ENCODE assay signal across 21 mouse cellular contexts in the genomic region with DNA sequence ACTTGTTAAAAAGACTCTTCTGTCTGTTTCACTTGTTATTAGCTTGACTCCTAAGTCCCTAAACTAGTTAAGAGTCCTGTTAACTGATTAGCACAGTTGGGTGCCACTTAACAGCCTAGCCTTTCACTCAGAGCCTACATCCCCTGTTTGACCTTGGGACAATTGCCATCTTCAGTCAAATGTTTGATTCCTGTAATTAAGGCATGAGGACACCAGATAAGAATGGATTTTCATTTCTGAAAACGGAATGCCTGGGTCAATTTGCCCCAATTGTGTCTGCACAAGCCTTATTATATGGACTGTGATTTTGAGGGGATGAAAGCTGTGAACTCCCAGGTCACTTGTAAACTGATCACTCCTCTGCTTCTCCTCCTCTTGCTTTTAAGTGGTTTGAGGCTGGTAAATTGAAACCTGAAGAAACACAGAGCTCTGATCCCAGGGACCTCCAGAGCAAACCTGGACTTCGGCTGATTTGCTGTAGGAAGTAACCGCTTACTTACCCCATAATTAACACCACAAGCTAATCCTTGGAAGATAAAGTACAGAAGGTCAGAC.
A peak's percentile ranks its signal among the peaks of the same experiment; 100 is the strongest.
DNase-seq lines count a peak whose midpoint lies in the region; ATAC-seq and TF ChIP-seq lines count a peak whose summit lies in the region.
"Had no signal": no experiment of that assay in that cellular context is flagged by ENCODE, and none has a peak within 500 bp of the region (broad histone marks: within the 10 kb centered on the region; RNA-seq: fewer than 3 reads in every experiment).

No protein-coding gene starts in this region.

- no peak overlapping the region for H3K27ac ChIP-seq in kidney, postnatal 0 days
- H3K27ac ChIP-seq in neural tube, embryonic 15.5 days (replicated peaks), result no peak overlapping the region
- H3K27ac ChIP-seq: forebrain, embryonic 13.5 days; heart, embryonic 13.5 days had no signal

- TF ChIP-seq CTCF in kidney, postnatal 0 days (IDR thresholded peaks at IDR 0.05; ENCODE audit: low read depth), result no peak

- DNase-seq in kidney, postnatal 0 days (ENCODE audit: low spot score), result peak; percentile 62
- no peak for DNase-seq in kidney, postnatal 36 days
- DNase-seq in R1 (ENCODE audit: low read depth, low spot score) (peak; percentile 2), liver (no peak)
- DNase-seq in embryo, embryonic 11 days, result peak; percentile 28
- peak; percentile 51 for DNase-seq in forelimb bud, embryonic 11.5 days (ENCODE audit: low read depth, low spot score)
- DNase-seq in natural killer cell, adult 2 months (ENCODE audit: low spot score in 2 of 2), result no peak
- DNase-seq: adrenal gland, adult 8-10 months; adrenal gland, postnatal 36 days; cerebellum, adult 9-10 months; cerebellum, postnatal 25 days; forebrain, postnatal 0 days; gastrocnemius, postnatal 36 days; heart, adult 11 months; heart, postnatal 36 days had no signal

- ATAC-seq in kidney, postnatal 0 days (replicated peaks; ENCODE audit: low FRiP score, low read depth), result no peak
- no peak for ATAC-seq in neural tube, embryonic 15.5 days (ENCODE audit: low FRiP score)
- ATAC-seq: forebrain, embryonic 13.5 days; forebrain, postnatal 0 days; hindbrain, embryonic 16.5 days; Patski had no signal

- H3K9me3 ChIP-seq in kidney, postnatal 0 days (replicated peaks; ENCODE audit: low read length), result no peaks in the 10 kb centered on the region
- no peaks in the 10 kb centered on the region for H3K9me3 ChIP-seq in neural tube, embryonic 15.5 days (replicated peaks)
- H3K9me3 ChIP-seq: forebrain, embryonic 13.5 days; heart, embryonic 13.5 days had no signal

- no peaks in the 10 kb centered on the region for H3K36me3 ChIP-seq in kidney, postnatal 0 days (ENCODE audit: insufficient read depth, low read length)
- H3K36me3 ChIP-seq in neural tube, embryonic 15.5 days, result no peaks in the 10 kb centered on the region
- H3K36me3 ChIP-seq: heart, embryonic 13.5 days had no signal

- H3K4me2 ChIP-seq in kidney, postnatal 0 days (ENCODE audit: low read length), result no peak overlapping the region
- no peak overlapping the region for H3K4me2 ChIP-seq in neural tube, embryonic 15.5 days
- H3K4me2 ChIP-seq: forebrain, embryonic 13.5 days; heart, embryonic 13.5 days had no signal

- H3K27me3 ChIP-seq in kidney, postnatal 0 days (ENCODE audit: insufficient read depth, low read length), result no peaks in the 10 kb centered on the region
- H3K27me3 ChIP-seq in neural tube, embryonic 15.5 days (replicated peaks), result no peaks in the 10 kb centered on the region
- H3K27me3 ChIP-seq: CH12.LX; forebrain, embryonic 13.5 days; heart, embryonic 13.5 days; Patski had no signal

- 17% methylated on average over 3 of the region's 3 CpGs for WGBS in kidney, postnatal 0 days
- WGBS in neural tube, embryonic 15.5 days, result 51% methylated on average over 3 of the region's 3 CpGs

- no peaks in the 10 kb centered on the region for H3K4me1 ChIP-seq in kidney, postnatal 0 days (replicated peaks; ENCODE audit: insufficient read depth, low read length)
- H3K4me1 ChIP-seq in neural tube, embryonic 15.5 days, result no peaks in the 10 kb centered on the region
- H3K4me1 ChIP-seq: forebrain, embryonic 13.5 days had no signal

- no peak overlapping the region for H3K4me3 ChIP-seq in kidney, postnatal 0 days (replicated peaks; ENCODE audit: low read depth, low read length)
- H3K4me3 ChIP-seq in neural tube, embryonic 15.5 days (replicated peaks), result no peak overlapping the region
- H3K4me3 ChIP-seq: forebrain, embryonic 13.5 days; heart, embryonic 13.5 days had no signal

- H3K9ac ChIP-seq in kidney, postnatal 0 days (ENCODE audit: low read depth, low read length), result no peak overlapping the region
- no peak overlapping the region for H3K9ac ChIP-seq in neural tube, embryonic 15.5 days (replicated peaks)
- H3K9ac ChIP-seq: forebrain, embryonic 13.5 days; forebrain, postnatal 0 days; heart, embryonic 13.5 days had no signal

Comparison
In these comparisons a context has a peak if more than half of its experiments do, and no peak if none do; other contexts are left out.
1. DNase-seq: peak in kidney, postnatal 0 days (single experiment), R1 (single experiment), embryo, embryonic 11 days (single experiment) and forelimb bud, embryonic 11.5 days (single experiment); none in kidney, postnatal 36 days (0 of 2), liver (single experiment) and natural killer cell, adult 2 months (0 of 2).